Mouse (Mus musculus): ENCODE measurements around the gene Mrgpra2b.
"Not testable (repeated sequence)": the region's sequence is repeated elsewhere in the genome, so short reads cannot be mapped to it uniquely, and the experiment has no call there.

Mrgpra2b gene

GRCm38 (mm10) chr7:47528762-47529161 lies at the start of gene Mrgpra2b:
TSS of gene Mrgpra2b (minus strand) at chr7:47528862.
- DNase-seq (ENCODE audit: low read depth, low spot score) = no peak

DNA sequence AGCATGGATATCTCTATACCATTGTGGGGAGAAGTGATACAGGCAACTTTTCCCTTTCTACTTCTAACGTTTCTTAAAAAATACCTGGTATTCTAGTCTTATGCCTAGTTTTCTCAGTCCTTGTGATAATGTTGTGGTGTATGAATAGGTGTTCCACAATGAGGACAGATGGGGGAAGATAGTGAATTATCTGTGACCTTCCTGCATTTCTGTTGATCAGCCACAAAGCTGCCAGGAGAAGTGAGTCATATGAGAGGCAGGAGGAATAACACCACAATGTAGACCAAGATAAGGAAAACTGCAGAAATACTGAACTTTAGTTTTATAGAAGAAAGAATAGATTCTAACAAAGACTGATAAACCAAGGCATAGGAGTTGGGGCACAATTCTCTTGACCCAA lies 12.3 kb downstream of the Mrgpra2b start:
- DNase-seq (ENCODE audit: low read depth, low spot score) = no peak

GRCm38 (mm10) chr7:47515050-47515449 lies 13.6 kb downstream of the Mrgpra2b start:
- DNase-seq (ENCODE audit: low read depth, low spot score) = no peak

GRCm38 (mm10) chr7:47502953-47503352 lies 25.7 kb downstream of the Mrgpra2b start:
- DNase-seq (ENCODE audit: low read depth, low spot score) = no peak

DNA sequence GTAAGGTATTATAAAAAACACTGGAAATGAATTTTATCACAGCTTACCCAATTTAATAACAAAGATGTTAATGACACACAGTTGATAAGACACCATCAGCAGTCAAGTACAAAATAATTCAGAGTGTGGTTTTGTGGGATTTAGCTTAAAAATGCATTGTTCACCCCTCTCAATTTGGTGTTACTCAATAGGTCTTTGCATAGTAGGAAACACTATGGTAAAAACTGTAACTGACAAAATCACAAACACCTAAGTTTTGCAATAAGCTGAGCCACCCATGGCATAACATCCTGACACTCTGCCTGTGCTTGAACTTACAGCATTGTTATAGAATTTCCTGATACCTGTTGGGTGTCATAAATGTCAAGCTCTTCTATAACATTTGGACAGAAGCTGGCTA lies 37.4 kb downstream of the Mrgpra2b start:
- DNase-seq (ENCODE audit: low read depth, low spot score) = not testable (repeated sequence)

GRCm38 (mm10) chr7:47489438-47489837 lies 39.2 kb downstream of the Mrgpra2b start:
- DNase-seq (ENCODE audit: low read depth, low spot score) = not testable (repeated sequence)

GRCm38 (mm10) chr7:47483181-47483580 lies 45.5 kb downstream of the Mrgpra2b start:
- DNase-seq (ENCODE audit: low read depth, low spot score) = not testable (repeated sequence)

- DNase-seq (ENCODE audit: low read depth, low spot score) = not testable (repeated sequence)
Measured at GRCm38 (mm10) chr7:47473904-47474303, 54.8 kb downstream of the Mrgpra2b start.

- not testable (repeated sequence) for DNase-seq (ENCODE audit: low read depth, low spot score)
Measured at GRCm38 (mm10) chr7:47465278-47465981, 63.2 kb downstream of the Mrgpra2b start.

DNA sequence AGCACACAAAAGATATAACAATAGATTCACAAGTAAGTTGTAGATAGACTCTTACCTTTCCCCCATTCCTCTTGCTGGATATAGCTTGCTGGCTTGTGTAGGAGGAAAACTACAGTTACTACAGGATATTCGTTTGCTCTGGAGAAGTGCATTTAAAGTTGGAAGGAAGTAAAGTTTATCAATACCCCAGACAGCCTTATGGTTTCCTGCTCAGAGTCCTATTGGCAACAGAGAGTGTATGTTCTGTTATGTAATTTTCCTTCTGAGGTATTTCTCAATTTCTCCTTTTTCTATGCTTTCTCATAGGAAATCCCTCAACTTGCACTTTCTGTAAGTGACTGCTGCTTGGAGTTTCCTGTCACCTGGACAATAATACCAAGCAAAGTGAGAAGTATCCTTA lies 76.6 kb downstream of the Mrgpra2b start, which contains the start of gene Mrgpra2a:
TSS of gene Mrgpra2a (minus strand) at position 125 of the 400 bp plus-strand sequence.
- DNase-seq (ENCODE audit: low read depth, low spot score) = not testable (repeated sequence)

DNA sequence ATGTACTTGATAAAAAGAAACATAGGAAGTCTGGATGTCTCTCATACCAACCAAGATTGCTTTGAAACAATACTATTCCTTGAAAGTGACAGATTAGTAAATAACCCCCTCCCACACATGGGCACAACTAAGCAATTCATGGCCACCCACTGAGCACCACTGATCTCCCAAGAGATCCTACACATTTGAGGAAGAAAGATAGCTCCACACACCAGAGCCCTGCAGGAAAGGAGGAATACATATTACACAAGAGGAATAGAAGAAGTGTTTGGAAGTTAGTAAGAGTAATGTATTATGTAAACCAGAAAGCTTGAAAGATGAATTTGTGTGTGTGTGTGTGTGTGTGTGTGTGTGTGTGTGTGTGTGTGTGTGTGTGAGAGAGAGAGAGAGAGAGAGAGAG lies 82.9 kb downstream of the Mrgpra2b start:
- DNase-seq (ENCODE audit: low read depth, low spot score) = not testable (repeated sequence)

DNA sequence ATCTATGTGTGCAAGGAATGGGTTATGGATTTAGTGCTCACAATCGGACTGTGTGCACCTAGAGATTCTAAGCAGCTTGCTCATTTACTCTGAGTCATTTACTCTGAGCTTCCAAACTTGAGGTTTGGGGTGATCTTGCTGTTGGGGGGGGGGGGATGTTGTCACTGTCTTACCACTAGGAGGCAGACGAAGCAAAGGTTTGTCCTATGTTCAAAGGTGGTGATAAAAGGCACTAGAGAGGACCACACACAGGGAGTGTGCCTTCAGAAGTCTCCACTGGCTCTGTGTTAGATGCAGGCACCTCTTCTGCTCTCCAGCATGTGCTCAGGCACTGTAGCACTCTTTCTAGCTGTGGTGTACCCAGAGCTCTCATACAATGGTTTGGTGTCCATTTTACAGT lies 92.2 kb downstream of the Mrgpra2b start:
- DNase-seq (ENCODE audit: low read depth, low spot score) = not testable (repeated sequence)

DNA sequence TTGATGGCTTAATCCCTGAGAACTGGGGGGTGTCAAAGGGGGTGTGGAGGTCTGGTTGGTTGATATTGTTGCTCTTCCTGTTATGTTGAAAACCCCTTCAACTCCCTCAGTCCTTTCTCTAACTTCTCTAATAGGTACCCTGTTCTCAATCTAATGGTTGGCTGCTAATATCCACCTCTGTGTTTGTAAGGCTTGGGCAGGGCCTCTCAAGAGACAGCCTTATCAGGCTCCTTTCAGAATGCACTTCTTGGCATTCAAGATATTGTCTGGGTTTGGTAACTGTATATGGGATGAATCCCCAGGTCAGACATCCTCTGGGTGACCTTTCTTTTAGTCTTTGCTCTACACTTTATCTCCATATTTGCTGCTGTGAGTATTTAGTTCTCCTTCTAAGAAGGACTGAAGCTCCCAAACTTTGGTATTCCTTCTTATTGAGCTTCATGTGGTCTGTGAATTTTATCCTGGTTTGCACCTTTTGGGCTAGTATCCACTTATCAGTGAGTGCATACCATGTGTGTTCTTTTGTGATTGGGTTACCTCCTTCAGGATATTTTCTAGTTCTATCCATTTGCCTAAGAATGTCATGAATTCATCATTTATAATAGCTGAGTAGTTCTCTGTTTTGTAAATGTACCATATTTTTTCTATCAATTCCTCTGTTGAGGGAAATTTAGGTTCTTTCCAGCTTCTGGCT lies 100.7 kb downstream of the Mrgpra2b start:
- DNase-seq (ENCODE audit: low read depth, low spot score) = not testable (repeated sequence)
